Mouse (Mus musculus) adrenal gland, postnatal 0 days (tissue): ENCODE results near the gene Kcnh8. TPM values are rescaled to one million over a fixed set of nuclear protein-coding genes. Genes with fewer than 3 reads are reported as not detected.

Source experiments
- polyA plus RNA-seq: library from polyadenylated mRNA; unstranded; fragments of >200 nt; fragmentation: Nextera tagmentation; extraction: Ambion mirVana; gene quantifications from 2 replicates; pipeline ENCODE4 v1.2.1, GENCODE M21; 2015

The Kcnh8 gene
- polyA plus RNA-seq = 0.69 and 1.1 TPM in 2 replicates

DNA sequence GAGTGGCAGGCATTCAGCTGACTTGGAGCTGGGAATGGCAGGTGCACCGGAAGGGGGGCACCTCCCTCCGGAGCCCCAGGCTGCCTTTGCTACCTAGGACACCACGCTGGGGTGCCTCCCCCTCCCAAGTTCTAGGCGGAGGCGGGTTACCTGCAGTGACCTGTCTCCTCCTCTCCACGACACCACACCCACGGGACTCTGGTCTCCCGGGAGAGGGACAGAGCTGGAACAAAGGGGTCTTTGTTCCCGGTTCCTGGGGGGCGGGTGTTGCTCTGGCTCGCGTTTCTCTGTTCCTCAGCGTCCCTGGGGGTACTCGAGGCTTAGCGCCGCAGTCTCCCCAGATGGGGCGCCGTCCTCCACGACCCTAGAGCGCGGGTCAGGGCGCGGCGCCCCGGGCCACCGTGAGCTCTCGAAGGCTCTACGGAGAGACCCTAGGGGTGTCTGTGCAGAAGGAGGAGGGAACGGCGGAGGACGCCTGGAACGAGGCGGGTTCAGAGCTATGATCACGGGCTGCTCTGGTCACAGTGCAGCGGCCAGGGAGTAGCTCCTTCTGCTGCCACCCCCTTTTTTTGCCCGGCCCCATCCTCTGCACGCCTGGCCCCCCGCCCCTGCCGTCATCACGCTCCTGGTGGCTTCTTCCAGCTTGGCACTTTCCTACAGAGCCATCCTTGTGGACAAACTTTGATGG lies at the start of gene Kcnh8:
Gene Kcnh8, plus strand, starts transcription at position 617 of the 688 bp plus-strand sequence.

